Mouse (Mus musculus) spleen, postnatal 10 days (tissue): ENCODE measurements around the gene Htra3.

Experiments
- DNase-seq, 2 experiments: peaks; one replicate each; pipeline ENCODE4 v3.0.0; 2021 to 2022; ENCODE audit warnings: low spot score in 2 of 2

The Htra3 gene

GRCm38 (mm10) chr5:35679256-35680155, at the start of gene Htra3:
TSS of gene Htra3 (minus strand) at chr5:35679782.
- DNase-seq: no peak

- DNase-seq: peak; percentile 45 to 75
Observed at GRCm38 (mm10) chr5:35728957-35729460, 49.4 kb upstream of the Htra3 start.

- DNase-seq: no peak
Observed at GRCm38 (mm10) chr5:35728344-35728956, 48.9 kb upstream of the Htra3 start.

- DNase-seq: no peak
Observed at GRCm38 (mm10) chr5:35727447-35727846, 47.9 kb upstream of the Htra3 start.

- no peak for DNase-seq
Observed at GRCm38 (mm10) chr5:35725840-35726239, 46.3 kb upstream of the Htra3 start.

- no peak for DNase-seq
Observed at GRCm38 (mm10) chr5:35723900-35724299, 44.3 kb upstream of the Htra3 start.

GRCm38 (mm10) chr5:35722654-35723053, 43.1 kb upstream of the Htra3 start:
- no peak for DNase-seq

GRCm38 (mm10) chr5:35721933-35722332, 42.4 kb upstream of the Htra3 start:
- DNase-seq: no peak

- DNase-seq: no peak
Observed at GRCm38 (mm10) chr5:35719880-35720279, 40.3 kb upstream of the Htra3 start.

- DNase-seq: no peak
Observed at GRCm38 (mm10) chr5:35719343-35719742, 39.8 kb upstream of the Htra3 start.

GRCm38 (mm10) chr5:35718817-35719216, 39.2 kb upstream of the Htra3 start:
- DNase-seq: no peak

- peak in 1 of 2 experiments; percentile 54 for DNase-seq
Observed at GRCm38 (mm10) chr5:35717946-35718345, 38.4 kb upstream of the Htra3 start.

- no peak for DNase-seq
Observed at GRCm38 (mm10) chr5:35717455-35717854, 37.9 kb upstream of the Htra3 start.

- peak; percentile 8 to 60 for DNase-seq
Observed at GRCm38 (mm10) chr5:35713649-35714354, 34.2 kb upstream of the Htra3 start.

- DNase-seq: no peak
Observed at GRCm38 (mm10) chr5:35712517-35712916, 32.9 kb upstream of the Htra3 start.

- no peak for DNase-seq
Observed at GRCm38 (mm10) chr5:35710931-35711330, 31.3 kb upstream of the Htra3 start.

- no peak for DNase-seq
Observed at GRCm38 (mm10) chr5:35710481-35710880, 30.9 kb upstream of the Htra3 start.

- no peak for DNase-seq
Observed at GRCm38 (mm10) chr5:35705411-35705810, 25.8 kb upstream of the Htra3 start.

GRCm38 (mm10) chr5:35703814-35704213, 24.2 kb upstream of the Htra3 start:
- no peak for DNase-seq

- no peak for DNase-seq
Observed at GRCm38 (mm10) chr5:35703183-35703582, 23.6 kb upstream of the Htra3 start.

GRCm38 (mm10) chr5:35702582-35703140, 23.1 kb upstream of the Htra3 start:
- DNase-seq: no peak

GRCm38 (mm10) chr5:35701042-35701441, 21.5 kb upstream of the Htra3 start:
- DNase-seq: peak; percentile 40 to 73
